Mouse (Mus musculus): Measurements from ENCODE around the gene Sirt6. TPM values are rescaled to one million over a fixed set of nuclear protein-coding genes. Genes with fewer than 3 reads are reported as not detected.

Gene Sirt6
- polyA plus RNA-seq, 1 experiment from 2014 or later: 7.3 TPM

GRCm38 (mm10) chr10:81604968-81605665 lies 22.5 kb downstream of the Sirt6 start:
- Histone ChIP-seq H3K27ac (peak overlapping the region; percentile 82), H3K79me2 (ENCODE audit: inconsistent target) (no peaks in the 10 kb centered on the region), H3K4me3 (ENCODE audit: inconsistent target) (peak overlapping the region; percentile 61), H3K36me3 (ENCODE audit: inconsistent target) (no peaks in the 10 kb centered on the region)
- 2% methylated on average over 24 of the region's 29 CpGs for WGBS (ENCODE audit: missing documents)

- 44% methylated on average over 12 of the region's 12 CpGs for WGBS (ENCODE audit: missing documents)
- peak overlapping the region; percentile 82 for H3K27ac ChIP-seq
- peak overlapping the region; percentile 61; the same call in 1 of the 2 replicates for H3K4me3 ChIP-seq (ENCODE audit: inconsistent target)
- H3K36me3 ChIP-seq (ENCODE audit: inconsistent target): no peaks in the 10 kb centered on the region
- no peaks in the 10 kb centered on the region for H3K79me2 ChIP-seq (ENCODE audit: inconsistent target)
Measured at GRCm38 (mm10) chr10:81604019-81604967, 23.3 kb downstream of the Sirt6 start.

- Histone ChIP-seq H3K36me3 (ENCODE audit: inconsistent target) (no peaks in the 10 kb centered on the region), H3K4me3 (ENCODE audit: inconsistent target) (no peak overlapping the region), H3K27ac (no peak overlapping the region), H3K79me2 (ENCODE audit: inconsistent target) (no peaks in the 10 kb centered on the region)
- WGBS (ENCODE audit: missing documents): 32% methylated on average over 3 of the region's 4 CpGs
Measured at GRCm38 (mm10) chr10:81602741-81603151, 24.9 kb downstream of the Sirt6 start.

- Histone ChIP-seq H3K4me3 (ENCODE audit: inconsistent target) (peak overlapping the region; percentile 12; the same call in 1 of the 2 replicates), H3K27ac (no peak overlapping the region), H3K79me2 (ENCODE audit: inconsistent target) (no peaks in the 10 kb centered on the region), H3K36me3 (ENCODE audit: inconsistent target) (no peaks in the 10 kb centered on the region)
- 58% methylated on average over 7 of the region's 7 CpGs for WGBS (ENCODE audit: missing documents)
Measured at GRCm38 (mm10) chr10:81601396-81601905, 26.1 kb downstream of the Sirt6 start.

GRCm38 (mm10) chr10:81600738-81601203 lies 26.8 kb downstream of the Sirt6 start, which contains the start of gene Tle6:
Gene Tle6, minus strand, starts transcription at chr10:81601073.
- Histone ChIP-seq H3K4me3 (ENCODE audit: inconsistent target) (peak within 1 kb of the TSS; percentile 12; the same call in 1 of the 2 replicates), H3K27ac (no peak within 1 kb of the TSS), H3K79me2 (ENCODE audit: inconsistent target) (no peaks in the 10 kb centered on the region), H3K36me3 (ENCODE audit: inconsistent target) (no peaks in the 10 kb centered on the region)
- 4% methylated on average over 21 of the region's 28 CpGs for WGBS (ENCODE audit: missing documents)

GRCm38 (mm10) chr10:81600096-81600495 lies 27.5 kb downstream of the Sirt6 start:
- no peak overlapping the region for H3K27ac ChIP-seq
- 69% methylated on average over 10 of the region's 10 CpGs for WGBS (ENCODE audit: missing documents)

GRCm38 (mm10) chr10:81599630-81600029 lies 28.0 kb downstream of the Sirt6 start:
- no peaks in the 10 kb centered on the region for H3K36me3 ChIP-seq (ENCODE audit: inconsistent target)
- 62% methylated on average over 5 of the region's 5 CpGs for WGBS (ENCODE audit: missing documents)
- no peak overlapping the region for H3K27ac ChIP-seq
- H3K79me2 ChIP-seq (ENCODE audit: inconsistent target): no peaks in the 10 kb centered on the region
- no peak overlapping the region for H3K4me3 ChIP-seq (ENCODE audit: inconsistent target)

More at GRCm38 (mm10) chr10:81600096-81600495, 27.5 kb downstream of the Sirt6 start:
- H3K79me2 ChIP-seq (ENCODE audit: inconsistent target): no peaks in the 10 kb centered on the region
- H3K4me3 ChIP-seq (ENCODE audit: inconsistent target): no peak overlapping the region
- no peaks in the 10 kb centered on the region for H3K36me3 ChIP-seq (ENCODE audit: inconsistent target)

- Histone ChIP-seq H3K79me2 (ENCODE audit: inconsistent target) (no peaks in the 10 kb centered on the region), H3K27ac (no peak overlapping the region), H3K36me3 (ENCODE audit: inconsistent target) (no peaks in the 10 kb centered on the region), H3K4me3 (ENCODE audit: inconsistent target) (no peak overlapping the region)
- 66% methylated on average over 6 of the region's 6 CpGs for WGBS (ENCODE audit: missing documents)
Measured at GRCm38 (mm10) chr10:81598871-81599270, 28.7 kb downstream of the Sirt6 start.

- Histone ChIP-seq H3K27ac (no peak overlapping the region), H3K4me3 (ENCODE audit: inconsistent target) (no peak overlapping the region), H3K79me2 (ENCODE audit: inconsistent target) (no peaks in the 10 kb centered on the region), H3K36me3 (ENCODE audit: inconsistent target) (no peaks in the 10 kb centered on the region)
- 62% methylated on average over 3 of the region's 3 CpGs for WGBS (ENCODE audit: missing documents)
Measured at GRCm38 (mm10) chr10:81598342-81598741, 29.3 kb downstream of the Sirt6 start.

GRCm38 (mm10) chr10:81597137-81597950 lies 30.3 kb downstream of the Sirt6 start:
- Histone ChIP-seq H3K79me2 (ENCODE audit: inconsistent target) (no peaks in the 10 kb centered on the region), H3K4me3 (ENCODE audit: inconsistent target) (peak overlapping the region; percentile 25; the same call in 1 of the 2 replicates), H3K27ac (no peak overlapping the region), H3K36me3 (ENCODE audit: inconsistent target) (no peaks in the 10 kb centered on the region)
- WGBS (ENCODE audit: missing documents): 13% methylated on average over 12 of the region's 12 CpGs

- no peak overlapping the region for H3K27ac ChIP-seq
- H3K36me3 ChIP-seq (ENCODE audit: inconsistent target): no peaks in the 10 kb centered on the region
- peak overlapping the region; percentile 25; the same call in 1 of the 2 replicates for H3K4me3 ChIP-seq (ENCODE audit: inconsistent target)
- H3K79me2 ChIP-seq (ENCODE audit: inconsistent target): no peaks in the 10 kb centered on the region
- 44% methylated on average over 10 of the region's 10 CpGs for WGBS (ENCODE audit: missing documents)
Measured at GRCm38 (mm10) chr10:81596611-81597010, 31.0 kb downstream of the Sirt6 start.

GRCm38 (mm10) chr10:81595599-81595998 lies 32.0 kb downstream of the Sirt6 start:
- WGBS (ENCODE audit: missing documents): 77% methylated on average over 5 of the region's 5 CpGs
- H3K27ac ChIP-seq: no peak overlapping the region
- no peaks in the 10 kb centered on the region for H3K36me3 ChIP-seq (ENCODE audit: inconsistent target)
- H3K4me3 ChIP-seq (ENCODE audit: inconsistent target): no peak overlapping the region
- H3K79me2 ChIP-seq (ENCODE audit: inconsistent target): no peaks in the 10 kb centered on the region

- no peaks in the 10 kb centered on the region for H3K79me2 ChIP-seq (ENCODE audit: inconsistent target)
- no peak overlapping the region for H3K4me3 ChIP-seq (ENCODE audit: inconsistent target)
- WGBS (ENCODE audit: missing documents): 94% methylated on average over 18 of the region's 18 CpGs
- no peak overlapping the region for H3K27ac ChIP-seq
- no peaks in the 10 kb centered on the region for H3K36me3 ChIP-seq (ENCODE audit: inconsistent target)
Measured at GRCm38 (mm10) chr10:81593935-81594334, 33.7 kb downstream of the Sirt6 start.

- Histone ChIP-seq H3K79me2 (ENCODE audit: inconsistent target) (no peaks in the 10 kb centered on the region), H3K27ac (no peak overlapping the region), H3K36me3 (ENCODE audit: inconsistent target) (no peaks in the 10 kb centered on the region), H3K4me3 (ENCODE audit: inconsistent target) (no peak overlapping the region)
- 91% methylated on average over 4 of the region's 4 CpGs for WGBS (ENCODE audit: missing documents)
Measured at GRCm38 (mm10) chr10:81593223-81593622, 34.4 kb downstream of the Sirt6 start.

All from macrophage (primary cell).